ENCODE assay signal across 23 mouse cellular contexts in genomic region chr2:58614851-58615250, GRCm38 (mm10). TPM values are rescaled to one million over a fixed set of nuclear protein-coding genes. Genes with fewer than 3 reads are reported as not detected.
DNase-seq lines count a peak whose midpoint lies in the region; ATAC-seq and TF ChIP-seq lines count a peak whose summit lies in the region.
"Had no signal": no experiment of that assay in that cellular context is flagged by ENCODE, and none has a peak within 500 bp of the region (broad histone marks: within the 10 kb centered on the region; RNA-seq: fewer than 3 reads in every experiment).

No protein-coding gene starts in this region.

- H3K27ac ChIP-seq in kidney, adult 2 months (ENCODE audit: insufficient read depth, low read depth, low read length), result no peak overlapping the region
- no peak overlapping the region for H3K27ac ChIP-seq in kidney, embryonic 16.5 days (ENCODE audit: low read length)
- no peak overlapping the region for H3K27ac ChIP-seq in lung, postnatal 0 days (ENCODE audit: low read length)
- H3K27ac ChIP-seq: forebrain, embryonic 13.5 days; hindbrain, embryonic 13.5 days; limb, embryonic 15.5 days; midbrain, embryonic 12.5 days; neural tube, embryonic 15.5 days; stomach, embryonic 15.5 days had no signal

- no peak overlapping the region for H3K4me2 ChIP-seq in kidney, embryonic 16.5 days (replicated peaks; ENCODE audit: low read depth, low read length)
- no peak overlapping the region for H3K4me2 ChIP-seq in lung, postnatal 0 days (replicated peaks; ENCODE audit: low read depth, low read length)
- H3K4me2 ChIP-seq: forebrain, embryonic 13.5 days; hindbrain, embryonic 13.5 days; limb, embryonic 15.5 days; lung, embryonic 14.5 days; midbrain, embryonic 12.5 days; neural tube, embryonic 15.5 days; stomach, embryonic 15.5 days had no signal

- H3K9ac ChIP-seq in kidney, embryonic 16.5 days (replicated peaks; ENCODE audit: low read length), result no peak overlapping the region
- H3K9ac ChIP-seq in lung, postnatal 0 days (replicated peaks; ENCODE audit: low read depth), result no peak overlapping the region
- H3K9ac ChIP-seq: forebrain, embryonic 13.5 days; hindbrain, embryonic 13.5 days; limb, embryonic 15.5 days; lung, embryonic 14.5 days; midbrain, embryonic 12.5 days; neural tube, embryonic 15.5 days; stomach, embryonic 15.5 days had no signal

- no peak for TF ChIP-seq EP300 in lung, postnatal 0 days (IDR thresholded peaks at IDR 0.05)

- 95% methylated on average over 8 of the region's 8 CpGs for whole genome bisulfite sequencing in kidney, adult 2 months
- WGBS in kidney, embryonic 16.5 days, result 96% methylated on average over 8 of the region's 8 CpGs
- 94% methylated on average over 8 of the region's 8 CpGs for WGBS in lung, postnatal 0 days

- peak; percentile 6 to 10 for DNase-seq in cerebellum, postnatal 14 days
- no peak for DNase-seq in cerebellum, postnatal 10 days
- no peak for DNase-seq in kidney, adult 2 months
- no peak for DNase-seq in lung, postnatal 0 days (ENCODE audit: low spot score)
- no peak for DNase-seq in lung, postnatal 25 days (ENCODE audit: low spot score)
- DNase-seq in right cerebral cortex, postnatal 36 days (ENCODE audit: low spot score in 2 of 2), result no peak
- DNase-seq: adrenal gland, adult 2 months; embryo, embryonic 11 days; gastrocnemius, postnatal 10 days; heart, adult 18-20 months; kidney, adult 9 months; left cerebral cortex, postnatal 4 days; lung, embryonic 14.5 days; right cerebral cortex, adult 18-20 months; thymus, adult 18-20 months; thymus, postnatal 36 days had no signal

- no peaks in the 10 kb centered on the region for H3K36me3 ChIP-seq in kidney, adult 2 months (ENCODE audit: control insufficient read depth, insufficient read depth, low read length)
- H3K36me3 ChIP-seq in kidney, embryonic 16.5 days (ENCODE audit: insufficient read depth, low read length), result no peaks in the 10 kb centered on the region
- H3K36me3 ChIP-seq in lung, postnatal 0 days (ENCODE audit: insufficient read depth, low read length), result no peaks in the 10 kb centered on the region
- H3K36me3 ChIP-seq: hindbrain, embryonic 13.5 days; limb, embryonic 15.5 days; midbrain, embryonic 12.5 days; neural tube, embryonic 15.5 days; stomach, embryonic 15.5 days had no signal

- no peaks in the 10 kb centered on the region for H3K4me1 ChIP-seq in kidney, adult 2 months (ENCODE audit: control insufficient read depth, insufficient read depth, low read length)
- H3K4me1 ChIP-seq in kidney, embryonic 16.5 days (ENCODE audit: insufficient read depth, low read length), result no peaks in the 10 kb centered on the region
- H3K4me1 ChIP-seq in lung, postnatal 0 days (ENCODE audit: insufficient read depth, low read depth, low read length), result no peaks in the 10 kb centered on the region
- H3K4me1 ChIP-seq: forebrain, embryonic 13.5 days; hindbrain, embryonic 13.5 days; limb, embryonic 15.5 days; midbrain, embryonic 12.5 days; neural tube, embryonic 15.5 days; stomach, embryonic 15.5 days had no signal

- TF ChIP-seq POLR2A in kidney, adult 2 months (IDR thresholded peaks at IDR 0.05; ENCODE audit: low read depth, low read length), result no peak

- H3K4me3 ChIP-seq in kidney, adult 2 months (ENCODE audit: insufficient read depth, low read depth, low read length), result no peak overlapping the region
- H3K4me3 ChIP-seq in kidney, embryonic 16.5 days (ENCODE audit: low read length), result no peak overlapping the region
- H3K4me3 ChIP-seq in lung, postnatal 0 days (ENCODE audit: low read depth, low read length), result no peak overlapping the region
- H3K4me3 ChIP-seq: forebrain, embryonic 13.5 days; hindbrain, embryonic 13.5 days; limb, embryonic 15.5 days; midbrain, embryonic 12.5 days; neural tube, embryonic 15.5 days; stomach, embryonic 15.5 days had no signal

- no peak for ATAC-seq in kidney, embryonic 16.5 days (ENCODE audit: low FRiP score, low TSS enrichment)
- no peak for ATAC-seq in lung, postnatal 0 days
- ATAC-seq: forebrain, embryonic 13.5 days had no signal

- peak; percentile 35; the same call in 1 of the 2 replicates for TF ChIP-seq CTCF in kidney, adult 2 months (conservative IDR thresholded peaks at IDR 0.05; ENCODE audit: insufficient read depth, insufficient read length, low read depth, low read length)
- TF ChIP-seq CTCF in lung, postnatal 0 days (IDR thresholded peaks at IDR 0.05), result peak; percentile 30; the same call in 1 of the 2 replicates

- no peaks in the 10 kb centered on the region for H3K9me3 ChIP-seq in kidney, embryonic 16.5 days (ENCODE audit: low read length)
- H3K9me3 ChIP-seq in lung, postnatal 0 days (ENCODE audit: low read length), result no peaks in the 10 kb centered on the region
- H3K9me3 ChIP-seq: forebrain, embryonic 13.5 days; hindbrain, embryonic 13.5 days; limb, embryonic 15.5 days; midbrain, embryonic 12.5 days; neural tube, embryonic 15.5 days; stomach, embryonic 15.5 days had no signal

- no peaks in the 10 kb centered on the region for H3K27me3 ChIP-seq in kidney, adult 2 months (replicated peaks; ENCODE audit: control insufficient read depth, insufficient read depth, low read length)
- no peaks in the 10 kb centered on the region for H3K27me3 ChIP-seq in kidney, embryonic 16.5 days (ENCODE audit: insufficient read depth, low read length)
- no peaks in the 10 kb centered on the region for H3K27me3 ChIP-seq in lung, postnatal 0 days (replicated peaks; ENCODE audit: insufficient read depth, low read length)
- H3K27me3 ChIP-seq: forebrain, embryonic 13.5 days; hindbrain, embryonic 13.5 days; limb, embryonic 15.5 days; midbrain, embryonic 12.5 days; neural tube, embryonic 15.5 days; stomach, embryonic 15.5 days had no signal

RNA-seq across cellular contexts. Expression of gene Upp2, which starts 47.8 kb away (rescaled TPM):
- polyA plus RNA-seq in kidney, adult 2 months (2012; rRNA removed), result 14.0 and 15.5 TPM in 2 replicates
- 7.6 and 8.5 TPM in 2 replicates for polyA plus RNA-seq in kidney, embryonic 16.5 days (2015; fragmentation: Nextera tagmentation; extraction: Ambion mirVana)
- 6.4 and 10.4 TPM in 2 replicates for polyA plus RNA-seq in lung, postnatal 0 days (2015; fragmentation: Nextera tagmentation; extraction: Ambion mirVana)

RNA-seq across cellular contexts. Expression of gene Acvr1, which starts 47.9 kb away (rescaled TPM):
- polyA plus RNA-seq in kidney, adult 2 months (2012; rRNA removed), result 5.6 and 6.3 TPM in 2 replicates
- 5.2 and 5.8 TPM in 2 replicates for polyA plus RNA-seq in kidney, embryonic 16.5 days (2015; fragmentation: Nextera tagmentation; extraction: Ambion mirVana)
- polyA plus RNA-seq in lung, postnatal 0 days (2015; fragmentation: Nextera tagmentation; extraction: Ambion mirVana), result 5.8 and 6.0 TPM in 2 replicates

Comparison
In these comparisons a context has a peak if more than half of its experiments do, and no peak if none do; other contexts are left out.
1. DNase-seq: peak in cerebellum, postnatal 14 days (2 of 2); none in cerebellum, postnatal 10 days (0 of 2), kidney, adult 2 months (single experiment), lung, postnatal 0 days (single experiment), lung, postnatal 25 days (single experiment) and right cerebral cortex, postnatal 36 days (0 of 2).